Comparison of ENCODE assay signal across 8 mouse cellular contexts in the genomic region with DNA sequence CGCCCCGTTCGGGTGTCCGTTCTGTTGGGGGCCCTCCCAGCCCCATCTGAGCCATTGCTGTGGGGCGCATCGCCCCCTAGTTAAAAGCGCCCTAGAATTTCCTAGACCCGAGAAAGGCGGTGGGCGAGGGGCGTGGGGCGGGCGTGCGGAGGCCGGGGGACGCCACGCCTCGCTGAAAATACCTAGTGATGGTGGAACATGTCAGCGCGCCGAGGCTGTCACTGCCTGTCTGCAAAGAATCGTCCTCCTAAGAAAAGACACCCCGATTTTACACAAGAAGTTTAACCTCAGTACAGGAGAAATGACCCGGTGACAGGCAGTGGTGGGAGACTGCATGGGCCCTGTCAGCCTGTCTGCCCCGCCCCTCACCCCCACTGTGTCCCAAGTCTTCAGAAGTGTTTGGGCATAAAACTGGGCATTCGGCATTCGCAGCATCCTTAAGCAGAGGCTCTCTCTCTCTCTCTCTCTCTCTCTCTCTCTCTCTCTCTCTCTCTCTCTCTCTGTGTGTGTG. TPM values are rescaled to one million over a fixed set of nuclear protein-coding genes. Genes with fewer than 3 reads are reported as not detected.
DNase-seq lines count a peak whose midpoint lies in the region; ATAC-seq and TF ChIP-seq lines count a peak whose summit lies in the region.

No protein-coding gene starts in this region.

- peaks cover 37% of the 10 kb centered on the region for H3K4me1 ChIP-seq in heart, embryonic 15.5 days (replicated peaks)
- peaks cover 2 to 13% of the 10 kb centered on the region in 2 experiments; a peak in 3 of 4 replicates for H3K4me1 ChIP-seq in MEL (ENCODE audit: control insufficient read depth in 1 of 2, insufficient read depth in 2 of 2, low read length in 2 of 2)
- H3K4me1 ChIP-seq in embryonic fibroblast, embryonic 13.5 days (ENCODE audit: control insufficient read depth, insufficient read depth, low read length), result no peaks in the 10 kb centered on the region
- H3K4me1 ChIP-seq in kidney, embryonic 16.5 days (ENCODE audit: insufficient read depth, low read length), result peaks cover 26% of the 10 kb centered on the region
- peaks cover 4% of the 10 kb centered on the region; the same call in 1 of the 2 replicates for H3K4me1 ChIP-seq in midbrain, postnatal 0 days (ENCODE audit: insufficient read depth, low read length)

- no peaks in the 10 kb centered on the region for H3K36me3 ChIP-seq in heart, embryonic 15.5 days
- peaks cover 0 to 10% of the 10 kb centered on the region in 2 experiments; a peak in 2 of 4 replicates for H3K36me3 ChIP-seq in MEL (ENCODE audit: control insufficient read depth in 1 of 2, insufficient read depth in 2 of 2, low read length in 2 of 2)
- no peaks in the 10 kb centered on the region for H3K36me3 ChIP-seq in kidney, embryonic 16.5 days (ENCODE audit: insufficient read depth, low read length)
- H3K36me3 ChIP-seq in midbrain, postnatal 0 days (ENCODE audit: insufficient read depth, low read length), result no peaks in the 10 kb centered on the region

- TF ChIP-seq CTCF in MEL (IDR thresholded peaks at IDR 0.05 in 2 of 3, conservative IDR thresholded peaks at IDR 0.05 in 1 of 3; ENCODE audit: control insufficient read depth in 1 of 3, insufficient read depth in 1 of 3, low read depth in 2 of 3, low read length in 3 of 3, poor library complexity in 1 of 3, severe bottlenecking in 1 of 3), result no peak
- no peak for TF ChIP-seq CTCF in embryonic fibroblast, embryonic 13.5 days (IDR thresholded peaks at IDR 0.05; ENCODE audit: borderline replicate concordance, insufficient read depth, low read length)
- TF ChIP-seq CTCF in midbrain, postnatal 0 days (IDR thresholded peaks at IDR 0.05), result no peak

- no peak for ATAC-seq in heart, embryonic 15.5 days (replicated peaks; ENCODE audit: insufficient number of reproducible peaks, insufficient read depth, low FRiP score, low read depth)
- ATAC-seq in kidney, embryonic 16.5 days (ENCODE audit: low FRiP score, low TSS enrichment), result no peak
- peak; percentile 24; the same call in 1 of the 2 replicates for ATAC-seq in midbrain, postnatal 0 days (ENCODE audit: low FRiP score)
- ATAC-seq in erythroid progenitor cell, adult 5-6 weeks (replicated peaks; ENCODE audit: low FRiP score, poor library complexity, severe bottlenecking), result no peak

- H3K27me3 ChIP-seq in heart, embryonic 15.5 days, result 0 out of 2 replicates have a peak, but pooled peaks cover 7% of the 10 kb centered on the region
- peaks cover 12 to 15% of the 10 kb centered on the region in 2 experiments for H3K27me3 ChIP-seq in MEL (ENCODE audit: control insufficient read depth in 1 of 2, insufficient read depth in 2 of 2, low read length in 2 of 2)
- H3K27me3 ChIP-seq in kidney, embryonic 16.5 days (ENCODE audit: insufficient read depth, low read length), result no peaks in the 10 kb centered on the region
- H3K27me3 ChIP-seq in midbrain, postnatal 0 days (ENCODE audit: insufficient read depth, low read length), result peaks cover 4% of the 10 kb centered on the region; the same call in 1 of the 2 replicates

- H3K79me2 ChIP-seq in MEL (ENCODE audit: control insufficient read depth, insufficient read depth, low read length, poor library complexity), result no peaks in the 10 kb centered on the region

- intact Hi-C loops in heart, postnatal 25 days (cut with DNase I), result loop anchor here (2.0 kb wide), 1 partner anchor 31 kb away; no protein-coding TSS in a partner anchor

- peak overlapping the region; percentile 89 for H3K9ac ChIP-seq in heart, embryonic 15.5 days
- H3K9ac ChIP-seq in MEL (ENCODE audit: control insufficient read depth, low read depth, low read length, poor library complexity, severe bottlenecking), result peak overlapping the region; percentile 56
- H3K9ac ChIP-seq in kidney, embryonic 16.5 days (replicated peaks; ENCODE audit: low read length), result peak overlapping the region; percentile 87
- peak overlapping the region; percentile 85 for H3K9ac ChIP-seq in midbrain, postnatal 0 days (replicated peaks; ENCODE audit: low read length, poor library complexity, severe bottlenecking)

- peak overlapping the region; percentile 93 for H3K4me2 ChIP-seq in heart, embryonic 15.5 days
- H3K4me2 ChIP-seq in kidney, embryonic 16.5 days (replicated peaks; ENCODE audit: low read depth, low read length), result peak overlapping the region; percentile 98
- peak overlapping the region; percentile 93 for H3K4me2 ChIP-seq in midbrain, postnatal 0 days (ENCODE audit: low read depth, low read length, poor library complexity, severe bottlenecking)

- no peak for TF ChIP-seq POLR2A in MEL (IDR thresholded peaks at IDR 0.05; ENCODE audit: control insufficient read depth in 1 of 2, insufficient read depth in 1 of 2, low read depth in 1 of 2, low read length in 2 of 2, poor library complexity in 1 of 2)
- no peak for TF ChIP-seq POLR2A in embryonic fibroblast, embryonic 13.5 days (IDR thresholded peaks at IDR 0.05; ENCODE audit: low read depth, low read length)

- TF ChIP-seq EP300 in MEL (IDR thresholded peaks at IDR 0.05; ENCODE audit: low read depth in 1 of 2, low read length in 2 of 2), result no peak

- 2% methylated on average over 27 of the region's 27 CpGs for WGBS in heart, embryonic 15.5 days
- WGBS in kidney, embryonic 16.5 days, result 2% methylated on average over 27 of the region's 27 CpGs
- WGBS in midbrain, postnatal 0 days, result under 1% methylated on average over 27 of the region's 27 CpGs

- no peaks in the 10 kb centered on the region for H3K9me3 ChIP-seq in heart, embryonic 15.5 days (replicated peaks)
- H3K9me3 ChIP-seq in MEL (replicated peaks; ENCODE audit: insufficient read depth, low read length), result no peaks in the 10 kb centered on the region
- no peaks in the 10 kb centered on the region for H3K9me3 ChIP-seq in kidney, embryonic 16.5 days (ENCODE audit: low read length)
- no peaks in the 10 kb centered on the region for H3K9me3 ChIP-seq in midbrain, postnatal 0 days (ENCODE audit: low read length)

- DNase-seq in heart, postnatal 25 days (ENCODE audit: low spot score), result no peak
- no peak for DNase-seq in MEL (ENCODE audit: low read depth, low spot score)
- DNase-seq in midbrain, postnatal 0 days (ENCODE audit: low spot score), result peak; percentile 28
- no peak for DNase-seq in spleen, postnatal 10 days (ENCODE audit: low spot score in 2 of 2)

- no peak for TF ChIP-seq RAD21 in MEL (IDR thresholded peaks at IDR 0.05; ENCODE audit: low read depth, low read length)

- H3K27ac ChIP-seq in heart, embryonic 15.5 days, result peak overlapping the region; percentile 74
- no peak overlapping the region for H3K27ac ChIP-seq in MEL (ENCODE audit: control insufficient read depth, low read depth, low read length)
- H3K27ac ChIP-seq in embryonic fibroblast, embryonic 13.5 days (ENCODE audit: insufficient read depth, low read length), result no peak overlapping the region
- H3K27ac ChIP-seq in kidney, embryonic 16.5 days (ENCODE audit: low read length), result peak overlapping the region; percentile 41
- peak overlapping the region; percentile 57 for H3K27ac ChIP-seq in midbrain, postnatal 0 days (ENCODE audit: low read depth, low read length)

- H3K4me3 ChIP-seq in heart, embryonic 15.5 days, result peak overlapping the region; percentile 86
- H3K4me3 ChIP-seq in MEL (ENCODE audit: control insufficient read depth in 1 of 2, insufficient read depth in 1 of 2, low read depth in 2 of 2, low read length in 2 of 2), result peak overlapping the region; percentile 42 to 75; a peak in 3 of 4 replicates
- peak overlapping the region; percentile 53 for H3K4me3 ChIP-seq in embryonic fibroblast, embryonic 13.5 days (ENCODE audit: insufficient read depth, low read length)
- H3K4me3 ChIP-seq in kidney, embryonic 16.5 days (ENCODE audit: low read length), result peak overlapping the region; percentile 80
- H3K4me3 ChIP-seq in midbrain, postnatal 0 days (ENCODE audit: low read depth, low read length), result peak overlapping the region; percentile 89

TF ChIP-seq in MEL, 35 proteins besides CTCF, POLR2A, EP300 and RAD21:
- no peak for TF ChIP-seq ZNF384 (IDR thresholded peaks at IDR 0.05; ENCODE audit: low read depth, low read length)
- TF ChIP-seq MXI1 (IDR thresholded peaks at IDR 0.05; ENCODE audit: low read depth, low read length), result no peak

RNA-seq across cellular contexts. Expression of a gene that starts 0.8 kb away (rescaled TPM):
- polyA plus RNA-seq in heart, embryonic 15.5 days (2015; fragmentation: Nextera tagmentation; extraction: Ambion mirVana), result 2.5 and 2.7 TPM in 2 replicates
- 1 to 10 TPM; 4.7 to 6.3 TPM for total RNA-seq in heart, postnatal 25 days (2021)
- 0.12 and 0.13 TPM in 2 replicates for total RNA-seq in MEL (2012; rRNA removed)
- polyA plus RNA-seq in MEL (2012; ENCODE audit: insufficient read depth in 1 of 2, insufficient read length in 2 of 2, low read depth in 1 of 2, low replicate concordance in 2 of 2, missing spikeins in 1 of 2), result under 1 TPM in 1 of 2 experiments, not detected in 1; 0.28 TPM
- 1.2 and 2.4 TPM in 2 replicates for polyA plus RNA-seq in embryonic fibroblast, embryonic 13.5 days (2011; ENCODE audit: insufficient read length, low read depth, missing spikeins)
- polyA plus RNA-seq in kidney, embryonic 16.5 days (2015; fragmentation: Nextera tagmentation; extraction: Ambion mirVana), result 1.7 and 2.4 TPM in 2 replicates
- 51.1 and 69.7 TPM in 2 replicates for total RNA-seq in midbrain, postnatal 0 days (2014; rRNA removed)
- 2.1 and 2.3 TPM in 2 replicates for polyA plus RNA-seq in midbrain, postnatal 0 days (2015; fragmentation: Nextera tagmentation; extraction: Ambion mirVana)
- total RNA-seq in erythroid progenitor cell, adult 5-6 weeks (2015; ENCODE audit: low replicate concordance), result 0.72 and 2.5 TPM in 2 replicates
- total RNA-seq in erythroid progenitor cell, adult 5-6 weeks (2017; ENCODE audit: low replicate concordance), result 1.5 and 2.4 TPM in 2 replicates

Comparison
In these comparisons a context has a peak if more than half of its experiments do, and no peak if none do; other contexts are left out.
1. H3K27ac ChIP-seq: peak in heart, embryonic 15.5 days (single experiment), kidney, embryonic 16.5 days (single experiment) and midbrain, postnatal 0 days (single experiment); none in MEL (single experiment) and embryonic fibroblast, embryonic 13.5 days (single experiment).
2. Peak in every context shown above with its lines, with median percentiles within 50 percentile points of each other: H3K4me2 ChIP-seq, H3K4me3 ChIP-seq and H3K9ac ChIP-seq.